Comparison of ENCODE assay signal across 8 mouse cellular contexts in the genomic region with DNA sequence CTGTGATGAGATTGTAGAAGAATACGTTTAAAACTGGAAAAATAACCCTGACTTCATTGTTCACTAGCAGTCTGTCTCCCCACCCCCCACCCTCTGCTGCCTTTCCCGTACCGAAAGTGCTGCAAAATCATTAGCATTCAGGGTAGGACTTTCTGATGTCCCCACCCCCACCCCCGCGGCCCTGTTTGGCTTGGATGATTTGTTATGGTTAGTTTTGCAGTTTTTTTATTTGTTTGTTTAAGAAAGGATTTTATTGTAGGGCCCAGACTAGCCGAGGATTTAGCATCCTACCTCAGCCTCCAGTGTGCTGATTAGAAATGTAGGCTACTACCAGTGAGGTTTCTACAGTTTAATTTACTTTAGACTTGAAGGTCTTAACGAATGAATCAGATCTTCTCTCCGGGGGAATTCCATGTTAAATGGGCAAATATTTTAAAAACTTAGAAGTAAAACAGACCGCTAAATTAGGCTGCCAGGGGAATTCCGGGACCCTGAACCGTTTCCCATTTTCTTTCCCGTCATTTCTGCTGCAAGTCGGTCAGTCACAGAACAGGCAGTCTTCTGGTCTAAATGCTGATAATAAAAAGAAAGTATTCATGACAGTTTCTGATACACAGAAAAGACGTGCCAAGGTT. TPM values are rescaled to one million over a fixed set of nuclear protein-coding genes. Genes with fewer than 3 reads are reported as not detected.
A peak's percentile ranks its signal among the peaks of the same experiment; 100 is the strongest.
DNase-seq lines count a peak whose midpoint lies in the region; ATAC-seq and TF ChIP-seq lines count a peak whose summit lies in the region.

No protein-coding gene starts in this region.

- DNase-seq in kidney, adult 2 months: peak; percentile 56
- DNase-seq in kidney, postnatal 14 days: no peak
- DNase-seq in ES-E14 (ENCODE audit: low read depth, low spot score): peak; percentile 39
- DNase-seq in embryonic facial prominence, embryonic 10.5 days (ENCODE audit: low spot score): peak; percentile 65
- DNase-seq in ovary, postnatal 14 days (ENCODE audit: low spot score): no peak
- DNase-seq in gastrocnemius, adult 8-10 months (ENCODE audit: low spot score in 2 of 2): no peak

- peak overlapping the region; percentile 96 for H3K27ac ChIP-seq in kidney, adult 2 months (ENCODE audit: insufficient read depth, low read depth, low read length)
- H3K27ac ChIP-seq in ES-E14 (ENCODE audit: insufficient read depth, low read depth, low read length, poor library complexity, severe bottlenecking): peak overlapping the region; percentile 97; the same call in 1 of the 2 replicates
- peak overlapping the region; percentile 95 for H3K27ac ChIP-seq in embryonic facial prominence, embryonic 10.5 days (replicated peaks)
- H3K27ac ChIP-seq in hindbrain, embryonic 16.5 days (ENCODE audit: low read depth, low read length): peak overlapping the region; percentile 99
- peak overlapping the region; percentile 98 for H3K27ac ChIP-seq in midbrain, embryonic 13.5 days

- WGBS in kidney, adult 2 months: 11% methylated on average over 14 of the region's 14 CpGs
- WGBS in embryonic facial prominence, embryonic 10.5 days: 24% methylated on average over 14 of the region's 14 CpGs
- WGBS in hindbrain, embryonic 16.5 days: 9% methylated on average over 14 of the region's 14 CpGs
- 17% methylated on average over 14 of the region's 14 CpGs for WGBS in midbrain, embryonic 13.5 days

- TF ChIP-seq CTCF in kidney, adult 2 months (conservative IDR thresholded peaks at IDR 0.05; ENCODE audit: insufficient read depth, insufficient read length, low read depth, low read length): no peak

- H3K27me3 ChIP-seq in kidney, adult 2 months (replicated peaks; ENCODE audit: control insufficient read depth, insufficient read depth, low read length): no peaks in the 10 kb centered on the region
- no peaks in the 10 kb centered on the region for H3K27me3 ChIP-seq in embryonic facial prominence, embryonic 10.5 days (replicated peaks; ENCODE audit: low read depth, poor library complexity, severe bottlenecking)
- H3K27me3 ChIP-seq in hindbrain, embryonic 16.5 days (replicated peaks; ENCODE audit: control insufficient read depth, insufficient read depth, low read length): no peaks in the 10 kb centered on the region
- H3K27me3 ChIP-seq in midbrain, embryonic 13.5 days: no peaks in the 10 kb centered on the region

- no peaks in the 10 kb centered on the region; the same call in 1 of the 2 replicates for H3K4me1 ChIP-seq in kidney, adult 2 months (ENCODE audit: control insufficient read depth, insufficient read depth, low read length)
- peaks cover 1 to 2% of the 10 kb centered on the region in 2 experiments; a peak in 2 of 4 replicates for H3K4me1 ChIP-seq in ES-E14 (ENCODE audit: control insufficient read depth in 2 of 2, insufficient read depth in 2 of 2, low read length in 2 of 2, poor library complexity in 1 of 2)
- H3K4me1 ChIP-seq in embryonic facial prominence, embryonic 10.5 days: peaks cover 20% of the 10 kb centered on the region
- peaks cover 16% of the 10 kb centered on the region for H3K4me1 ChIP-seq in hindbrain, embryonic 16.5 days (ENCODE audit: control insufficient read depth, insufficient read depth, low read depth, low read length)
- H3K4me1 ChIP-seq in midbrain, embryonic 13.5 days (replicated peaks): peaks cover 30% of the 10 kb centered on the region

- peak overlapping the region; percentile 90; the same call in 1 of the 2 replicates for H3K9ac ChIP-seq in ES-E14 (ENCODE audit: insufficient read depth, low read depth, low read length, poor library complexity, severe bottlenecking)
- peak overlapping the region; percentile 88 for H3K9ac ChIP-seq in hindbrain, embryonic 16.5 days (ENCODE audit: low read depth, low read length)
- peak overlapping the region; percentile 82 for H3K9ac ChIP-seq in midbrain, embryonic 13.5 days (replicated peaks)

- no peaks in the 10 kb centered on the region; the same call in 1 of the 2 replicates for H3K36me3 ChIP-seq in kidney, adult 2 months (ENCODE audit: control insufficient read depth, insufficient read depth, low read length)
- peaks cover 2% of the 10 kb centered on the region; the same call in 1 of the 2 replicates for H3K36me3 ChIP-seq in ES-E14 (ENCODE audit: control insufficient read depth, insufficient read depth, low read length, poor library complexity, severe bottlenecking)
- H3K36me3 ChIP-seq in embryonic facial prominence, embryonic 10.5 days (replicated peaks): peaks cover 18% of the 10 kb centered on the region
- H3K36me3 ChIP-seq in hindbrain, embryonic 16.5 days (ENCODE audit: control insufficient read depth, insufficient read depth, low read length): 0 out of 2 replicates have a peak, but pooled peaks cover 4% of the 10 kb centered on the region
- peaks cover 13% of the 10 kb centered on the region for H3K36me3 ChIP-seq in midbrain, embryonic 13.5 days

- H3K9me3 ChIP-seq in ES-E14 (ENCODE audit: control insufficient read depth, insufficient read depth, low read depth, low read length): no peaks in the 10 kb centered on the region
- H3K9me3 ChIP-seq in embryonic facial prominence, embryonic 10.5 days: no peaks in the 10 kb centered on the region
- no peaks in the 10 kb centered on the region for H3K9me3 ChIP-seq in hindbrain, embryonic 16.5 days (ENCODE audit: control insufficient read depth, low read length)
- H3K9me3 ChIP-seq in midbrain, embryonic 13.5 days: no peaks in the 10 kb centered on the region

- TF ChIP-seq POLR2A in kidney, adult 2 months (IDR thresholded peaks at IDR 0.05; ENCODE audit: low read depth, low read length): no peak

- in situ Hi-C loops in ES-E14 (cut with MboI; ENCODE audit: low sequenced_read_pairs in 2 of 2, unreplicated experiment in 2 of 2): no loop called here

- peak overlapping the region; percentile 83; the same call in 1 of the 2 replicates for H3K4me3 ChIP-seq in kidney, adult 2 months (ENCODE audit: insufficient read depth, low read depth, low read length)
- H3K4me3 ChIP-seq in ES-E14 (ENCODE audit: insufficient read depth in 1 of 2, low read depth in 1 of 2, low read length in 2 of 2, poor library complexity in 1 of 2, severe bottlenecking in 1 of 2): peak overlapping the region; percentile 79
- H3K4me3 ChIP-seq in embryonic facial prominence, embryonic 10.5 days: peak overlapping the region; percentile 73
- H3K4me3 ChIP-seq in hindbrain, embryonic 16.5 days (ENCODE audit: low read length): peak overlapping the region; percentile 78
- peak overlapping the region; percentile 70 for H3K4me3 ChIP-seq in midbrain, embryonic 13.5 days (replicated peaks)

- ATAC-seq in hindbrain, embryonic 16.5 days: peak; percentile 9; the same call in 1 of the 2 replicates
- peak; percentile 17; the same call in 1 of the 2 replicates for ATAC-seq in midbrain, embryonic 13.5 days

- peak overlapping the region; percentile 78 for H3K4me2 ChIP-seq in hindbrain, embryonic 16.5 days (ENCODE audit: low read length)
- H3K4me2 ChIP-seq in midbrain, embryonic 13.5 days (replicated peaks): peak overlapping the region; percentile 62

TF ChIP-seq in ES-E14, 5 proteins besides CTCF, POLR2A, EP300 and RAD21:
- peak; percentile 73; the same call in 1 of the 2 replicates for TF ChIP-seq CHD2 (IDR thresholded peaks at IDR 0.05; ENCODE audit: low read depth, low read length)
- TF ChIP-seq ZC3H11A (IDR thresholded peaks at IDR 0.05; ENCODE audit: borderline replicate concordance, low read depth, low read length): no peak
TF ChIP-seq in ES-E14: peak in this region for 1.

RNA-seq across cellular contexts. Expression of a gene that starts 1.1 kb away (rescaled TPM):
- polyA plus RNA-seq in kidney, adult 2 months (2012; rRNA removed): 12.2 and 12.7 TPM in 2 replicates
- 27.4 and 30.5 TPM in 2 replicates for total RNA-seq in ES-E14 (2012; rRNA removed)
- polyA plus RNA-seq in embryonic facial prominence, embryonic 10.5 days (2016; fragmentation: Nextera tagmentation; extraction: Ambion mirVana): 30.3 and 35.9 TPM in 2 replicates
- polyA plus RNA-seq in hindbrain, embryonic 16.5 days (2015; fragmentation: Nextera tagmentation; extraction: Ambion mirVana): 35.4 and 43.5 TPM in 2 replicates
- polyA plus RNA-seq in midbrain, embryonic 13.5 days (2015; fragmentation: Nextera tagmentation; extraction: Ambion mirVana): 49.1 and 50.7 TPM in 2 replicates
- total RNA-seq in gastrocnemius, adult 8-10 months (2022): 10 to 100 TPM; 19.1 to 24.3 (median 23.7) TPM

RNA-seq across cellular contexts. Expression of a gene that starts 35.1 kb away (rescaled TPM):
- 6.5 and 9.2 TPM in 2 replicates for polyA plus RNA-seq in kidney, adult 2 months (2012; rRNA removed)
- total RNA-seq in ES-E14 (2012; rRNA removed): 4.0 and 4.6 TPM in 2 replicates
- polyA plus RNA-seq in embryonic facial prominence, embryonic 10.5 days (2016; fragmentation: Nextera tagmentation; extraction: Ambion mirVana): 4.5 and 4.6 TPM in 2 replicates
- polyA plus RNA-seq in hindbrain, embryonic 16.5 days (2015; fragmentation: Nextera tagmentation; extraction: Ambion mirVana): 1.8 and 2.9 TPM in 2 replicates
- polyA plus RNA-seq in midbrain, embryonic 13.5 days (2015; fragmentation: Nextera tagmentation; extraction: Ambion mirVana): 1.4 and 1.5 TPM in 2 replicates
- total RNA-seq in gastrocnemius, adult 8-10 months (2022): 1 to 10 TPM; 5.0 to 9.6 (median 5.9) TPM

Comparison
In these comparisons a context has a peak if more than half of its experiments do, and no peak if none do; other contexts are left out.
1. DNase-seq: peak in kidney, adult 2 months (single experiment), ES-E14 (single experiment) and embryonic facial prominence, embryonic 10.5 days (single experiment); none in kidney, postnatal 14 days (single experiment), ovary, postnatal 14 days (single experiment) and gastrocnemius, adult 8-10 months (0 of 2).
2. Peak in every context shown above with its lines, with median percentiles within 50 percentile points of each other: H3K27ac ChIP-seq, H3K4me3 ChIP-seq and H3K9ac ChIP-seq.